Mouse (Mus musculus) erythroblast, embryonic 14.5 days (primary cell): Measurements from ENCODE around the gene Dnajc8.

Experiments used
- GATA1 ChIP-seq: IDR thresholded peaks from 2 replicates; pipeline ENCODE4 v1.6.1; 2012; ENCODE audit warnings: low read length, inconsistent platforms, mixed read lengths
- TAL1 ChIP-seq: IDR thresholded peaks from 3 replicates; pipeline ENCODE4 v1.6.1; 2012; ENCODE audit warnings: low read length, inconsistent platforms, mixed read lengths

DNA sequence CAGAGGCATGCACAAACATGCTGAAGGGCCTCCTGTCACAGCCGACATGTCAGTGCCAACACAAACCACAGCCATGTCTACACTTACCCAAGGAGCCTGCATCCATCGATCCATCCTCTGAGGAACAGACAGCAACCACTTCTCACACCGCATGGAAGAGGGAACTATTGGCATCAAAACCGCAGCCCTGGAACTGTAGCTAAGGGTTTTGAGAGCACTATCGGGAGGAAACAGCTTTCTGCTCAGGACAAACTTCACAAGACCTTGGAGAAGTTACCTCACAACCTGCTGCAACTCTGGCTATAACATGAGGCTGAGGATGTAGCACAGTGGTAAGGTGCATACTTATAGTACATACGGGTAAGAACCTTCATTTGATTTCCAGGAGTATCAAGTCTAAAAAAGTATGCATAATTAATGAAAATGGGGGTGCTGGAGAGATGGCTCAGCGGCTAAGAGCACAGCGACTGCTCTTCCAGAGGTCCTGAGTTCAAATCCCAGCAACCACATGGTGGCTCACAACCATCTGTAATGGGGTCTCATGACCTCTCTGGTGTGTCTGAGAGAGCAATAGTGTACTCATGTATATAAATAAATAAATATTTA, 7.3 kb upstream of the Dnajc8 start:
- no peak for TF ChIP-seq GATA1
- no peak for TF ChIP-seq TAL1
